Comparison of ENCODE assay signal across 8 mouse cellular contexts in the genomic region with DNA sequence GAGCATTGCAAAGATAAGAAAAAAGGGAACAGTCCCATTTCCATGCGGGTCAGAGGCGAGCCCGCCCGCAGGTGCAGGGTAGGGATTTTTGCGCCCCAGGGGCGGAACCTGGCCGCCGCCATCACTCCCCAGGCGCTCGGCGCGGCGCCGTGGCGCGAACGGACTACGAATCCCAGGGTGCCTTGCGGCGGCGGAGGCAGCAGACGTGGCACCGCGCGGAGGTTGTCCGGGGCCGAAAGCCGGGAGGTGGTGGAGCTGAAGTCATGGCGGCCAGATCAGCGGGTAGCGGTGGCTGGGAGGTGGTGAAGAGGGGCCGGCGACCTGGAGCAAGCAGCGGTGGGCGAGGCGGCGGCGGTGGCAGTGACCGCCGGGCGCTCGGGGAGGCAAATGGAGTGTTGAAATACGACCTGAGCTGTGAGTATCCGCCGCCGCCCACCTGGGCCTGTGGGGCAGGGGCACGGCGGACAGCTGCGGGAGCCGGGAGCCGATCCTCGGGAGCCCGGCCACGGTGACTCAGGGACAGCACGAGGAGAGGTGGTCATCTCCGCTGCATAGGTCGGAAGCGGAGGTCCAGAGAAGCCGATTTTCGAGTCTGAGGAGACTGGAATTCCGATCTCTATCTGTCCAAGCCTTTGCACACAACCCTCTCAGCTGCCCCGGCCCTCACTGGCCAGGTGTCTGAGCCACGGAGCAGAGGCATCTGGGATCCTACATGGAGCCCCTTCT. TPM values are rescaled to one million over a fixed set of nuclear protein-coding genes. Genes with fewer than 3 reads are reported as not detected.
DNase-seq lines count a peak whose midpoint lies in the region; ATAC-seq and TF ChIP-seq lines count a peak whose summit lies in the region.

No protein-coding gene starts in this region.

- no peaks in the 10 kb centered on the region for H3K9me3 ChIP-seq in E14TG2a.4 (ENCODE audit: low read length)
- no peaks in the 10 kb centered on the region for H3K9me3 ChIP-seq in forebrain, embryonic 11.5 days (ENCODE audit: control insufficient read depth, low read length)
- H3K9me3 ChIP-seq in heart, embryonic 16.5 days (replicated peaks; ENCODE audit: control insufficient read depth, low read length) = no peaks in the 10 kb centered on the region
- H3K9me3 ChIP-seq in liver, embryonic 16.5 days (replicated peaks; ENCODE audit: control insufficient read depth, low read length) = no peaks in the 10 kb centered on the region
- H3K9me3 ChIP-seq in neural tube, embryonic 12.5 days = no peaks in the 10 kb centered on the region
- H3K9me3 ChIP-seq in stomach, postnatal 0 days (ENCODE audit: control insufficient read depth, low read length) = no peaks in the 10 kb centered on the region

- WGBS in forebrain, embryonic 11.5 days = under 1% methylated on average over 62 of the region's 63 CpGs
- under 1% methylated on average over 59 of the region's 63 CpGs for whole genome bisulfite sequencing in heart, embryonic 16.5 days
- under 1% methylated on average over 63 of the region's 63 CpGs for WGBS in liver, embryonic 16.5 days (ENCODE audit: insufficient replicate concordance)
- under 1% methylated on average over 63 of the region's 63 CpGs for WGBS in neural tube, embryonic 12.5 days
- 0% methylated on average over 63 of the region's 63 CpGs for WGBS in stomach, postnatal 0 days

- no peak for TF ChIP-seq EP300 in stomach, postnatal 0 days (optimal IDR thresholded peaks at IDR 0.05)

- ATAC-seq in forebrain, embryonic 11.5 days (replicated peaks; ENCODE audit: low FRiP score) = peak; percentile 93
- peak; percentile 95 for ATAC-seq in heart, embryonic 16.5 days (replicated peaks; ENCODE audit: extremely low read depth, insufficient read depth, low FRiP score)
- ATAC-seq in liver, embryonic 16.5 days (ENCODE audit: low read depth) = peak; percentile 97
- ATAC-seq in neural tube, embryonic 12.5 days (ENCODE audit: low FRiP score, low read depth) = peak; percentile 90
- peak; percentile 92 for ATAC-seq in stomach, postnatal 0 days (ENCODE audit: low FRiP score, low TSS enrichment)

- peak; percentile 76 for DNase-seq in c-Kit-positive CD71-negative TER-119-negative erythroid progenitor cells, embryonic 14.5 days (ENCODE audit: low read depth)
- peak; percentile 93 for DNase-seq in forebrain, embryonic 11.5 days (ENCODE audit: low spot score)
- peak; percentile 92 to 97 for DNase-seq in kidney, postnatal 36 days
- peak; percentile 93 for DNase-seq in stomach, postnatal 0 days (ENCODE audit: low spot score)

- H3K36me3 ChIP-seq in E14TG2a.4 (ENCODE audit: insufficient read depth, low read length) = peaks cover 43% of the 10 kb centered on the region
- H3K36me3 ChIP-seq in forebrain, embryonic 11.5 days (ENCODE audit: control insufficient read depth, insufficient read depth, low read length) = peaks cover 7% of the 10 kb centered on the region; the same call in 1 of the 2 replicates
- H3K36me3 ChIP-seq in heart, embryonic 16.5 days (ENCODE audit: control insufficient read depth, insufficient read depth) = peaks cover 31% of the 10 kb centered on the region
- H3K36me3 ChIP-seq in liver, embryonic 16.5 days (ENCODE audit: control insufficient read depth, insufficient read depth) = peaks cover 29% of the 10 kb centered on the region
- H3K36me3 ChIP-seq in neural tube, embryonic 12.5 days = peaks cover 55% of the 10 kb centered on the region
- H3K36me3 ChIP-seq in stomach, postnatal 0 days (ENCODE audit: control insufficient read depth, insufficient read depth, low read length) = peaks cover 22% of the 10 kb centered on the region

- H3K27ac ChIP-seq in forebrain, embryonic 11.5 days (ENCODE audit: low read depth, low read length) = 0 out of 2 replicates have a peak overlapping the region, but pooled peaks have one; percentile 31
- peak overlapping the region; percentile 71 for H3K27ac ChIP-seq in heart, embryonic 16.5 days (ENCODE audit: low read length)
- H3K27ac ChIP-seq in liver, embryonic 16.5 days (ENCODE audit: low read length) = peak overlapping the region; percentile 25
- H3K27ac ChIP-seq in neural tube, embryonic 12.5 days = no peak overlapping the region; the same call in 1 of the 2 replicates
- peak overlapping the region; percentile 65 for H3K27ac ChIP-seq in stomach, postnatal 0 days (replicated peaks)

- H3K4me2 ChIP-seq in forebrain, embryonic 11.5 days (ENCODE audit: low read depth, low read length, severe bottlenecking) = peak overlapping the region; percentile 78
- peak overlapping the region; percentile 92 for H3K4me2 ChIP-seq in heart, embryonic 16.5 days (ENCODE audit: low read depth, low read length)
- peak overlapping the region; percentile 83 for H3K4me2 ChIP-seq in liver, embryonic 16.5 days (ENCODE audit: low read depth, low read length)
- peak overlapping the region; percentile 86 for H3K4me2 ChIP-seq in neural tube, embryonic 12.5 days (replicated peaks)
- peak overlapping the region; percentile 84 for H3K4me2 ChIP-seq in stomach, postnatal 0 days (replicated peaks; ENCODE audit: low read depth)

- H3K4me1 ChIP-seq in E14TG2a.4 (replicated peaks; ENCODE audit: low read depth, low read length) = peaks cover 67% of the 10 kb centered on the region
- H3K4me1 ChIP-seq in forebrain, embryonic 11.5 days (replicated peaks; ENCODE audit: control insufficient read depth, insufficient read depth, low read length) = peaks cover 8% of the 10 kb centered on the region; the same call in 1 of the 2 replicates
- peaks cover 12% of the 10 kb centered on the region for H3K4me1 ChIP-seq in heart, embryonic 16.5 days (ENCODE audit: control insufficient read depth, insufficient read depth, low read length)
- H3K4me1 ChIP-seq in liver, embryonic 16.5 days (ENCODE audit: control insufficient read depth, low read depth, low read length) = peaks cover 12% of the 10 kb centered on the region
- H3K4me1 ChIP-seq in neural tube, embryonic 12.5 days = peaks cover 9% of the 10 kb centered on the region
- H3K4me1 ChIP-seq in stomach, postnatal 0 days (replicated peaks; ENCODE audit: control insufficient read depth, insufficient read depth) = 0 out of 2 replicates have a peak, but pooled peaks cover 2% of the 10 kb centered on the region

- TF ChIP-seq CTCF in E14TG2a.4 (conservative IDR thresholded peaks at IDR 0.05; ENCODE audit: low read length) = no peak
- TF ChIP-seq CTCF in stomach, postnatal 0 days (IDR thresholded peaks at IDR 0.05; ENCODE audit: low read depth) = peak; percentile 25; the same call in 1 of the 2 replicates

- peak overlapping the region; percentile 92 for H3K4me3 ChIP-seq in E14TG2a.4 (replicated peaks; ENCODE audit: low read length)
- peak overlapping the region; percentile 74 for H3K4me3 ChIP-seq in forebrain, embryonic 11.5 days (ENCODE audit: low read depth, low read length)
- peak overlapping the region; percentile 88 for H3K4me3 ChIP-seq in heart, embryonic 16.5 days (ENCODE audit: low read length)
- H3K4me3 ChIP-seq in liver, embryonic 16.5 days (ENCODE audit: low read depth, low read length) = peak overlapping the region; percentile 86
- H3K4me3 ChIP-seq in neural tube, embryonic 12.5 days = peak overlapping the region; percentile 83
- peak overlapping the region; percentile 89 for H3K4me3 ChIP-seq in stomach, postnatal 0 days (ENCODE audit: low read depth, low read length)

- H3K9ac ChIP-seq in forebrain, embryonic 11.5 days (ENCODE audit: low read length) = peak overlapping the region; percentile 73
- peak overlapping the region; percentile 93 for H3K9ac ChIP-seq in heart, embryonic 16.5 days (ENCODE audit: low read length)
- peak overlapping the region; percentile 90 for H3K9ac ChIP-seq in liver, embryonic 16.5 days (ENCODE audit: low read depth, low read length)
- peak overlapping the region; percentile 88 for H3K9ac ChIP-seq in neural tube, embryonic 12.5 days
- H3K9ac ChIP-seq in stomach, postnatal 0 days (ENCODE audit: low read length) = peak overlapping the region; percentile 93

- H3K27me3 ChIP-seq in E14TG2a.4 (ENCODE audit: insufficient read depth, low read length) = peaks cover 4% of the 10 kb centered on the region; the same call in 1 of the 2 replicates
- H3K27me3 ChIP-seq in forebrain, embryonic 11.5 days (ENCODE audit: control insufficient read depth, insufficient read depth, low read length) = no peaks in the 10 kb centered on the region
- no peaks in the 10 kb centered on the region for H3K27me3 ChIP-seq in heart, embryonic 16.5 days (ENCODE audit: control insufficient read depth, insufficient read depth, low read length)
- H3K27me3 ChIP-seq in liver, embryonic 16.5 days (ENCODE audit: control insufficient read depth, insufficient read depth, low read depth, low read length) = no peaks in the 10 kb centered on the region
- no peaks in the 10 kb centered on the region for H3K27me3 ChIP-seq in neural tube, embryonic 12.5 days (replicated peaks)
- no peaks in the 10 kb centered on the region for H3K27me3 ChIP-seq in stomach, postnatal 0 days (ENCODE audit: control insufficient read depth, insufficient read depth, low read length)

RNA-seq across cellular contexts. Expression of a gene that starts 1.8 kb away (rescaled TPM):
- 49.8 and 52.2 TPM in 2 replicates for polyA plus RNA-seq in forebrain, embryonic 11.5 days (2014; fragmentation: Nextera tagmentation; extraction: Ambion mirVana)
- 58.8 and 61.7 TPM in 2 replicates for polyA plus RNA-seq in heart, embryonic 16.5 days (2015; fragmentation: Nextera tagmentation; extraction: Ambion mirVana)
- 40.1 and 41.7 TPM in 2 replicates for polyA plus RNA-seq in liver, embryonic 16.5 days (2015; fragmentation: Nextera tagmentation; extraction: Ambion mirVana)
- 60.2 and 61.4 TPM in 2 replicates for polyA plus RNA-seq in neural tube, embryonic 12.5 days (2016; fragmentation: Nextera tagmentation; extraction: Ambion mirVana)
- 57.3 and 58.7 TPM in 2 replicates for polyA plus RNA-seq in stomach, postnatal 0 days (2015; fragmentation: Nextera tagmentation; extraction: Ambion mirVana)

RNA-seq across cellular contexts. Expression of a gene that starts 18.9 kb away (rescaled TPM):
- polyA plus RNA-seq in forebrain, embryonic 11.5 days (2014; fragmentation: Nextera tagmentation; extraction: Ambion mirVana) = 34.5 and 37.3 TPM in 2 replicates
- polyA plus RNA-seq in heart, embryonic 16.5 days (2015; fragmentation: Nextera tagmentation; extraction: Ambion mirVana) = 10.8 and 11.8 TPM in 2 replicates
- 5.7 and 6.1 TPM in 2 replicates for polyA plus RNA-seq in liver, embryonic 16.5 days (2015; fragmentation: Nextera tagmentation; extraction: Ambion mirVana)
- 27.5 and 29.0 TPM in 2 replicates for polyA plus RNA-seq in neural tube, embryonic 12.5 days (2016; fragmentation: Nextera tagmentation; extraction: Ambion mirVana)
- 6.9 and 9.1 TPM in 2 replicates for polyA plus RNA-seq in stomach, postnatal 0 days (2015; fragmentation: Nextera tagmentation; extraction: Ambion mirVana)

RNA-seq across cellular contexts. Expression of a gene that starts 38.0 kb away (rescaled TPM):
- polyA plus RNA-seq in forebrain, embryonic 11.5 days (2014; fragmentation: Nextera tagmentation; extraction: Ambion mirVana) = 339 and 356 TPM in 2 replicates
- 349 and 355 TPM in 2 replicates for polyA plus RNA-seq in heart, embryonic 16.5 days (2015; fragmentation: Nextera tagmentation; extraction: Ambion mirVana)
- 311 and 346 TPM in 2 replicates for polyA plus RNA-seq in liver, embryonic 16.5 days (2015; fragmentation: Nextera tagmentation; extraction: Ambion mirVana)
- 294 and 304 TPM in 2 replicates for polyA plus RNA-seq in neural tube, embryonic 12.5 days (2016; fragmentation: Nextera tagmentation; extraction: Ambion mirVana)
- 368 and 397 TPM in 2 replicates for polyA plus RNA-seq in stomach, postnatal 0 days (2015; fragmentation: Nextera tagmentation; extraction: Ambion mirVana)

RNA-seq across cellular contexts. Expression of a gene that starts 43.6 kb away (rescaled TPM):
- polyA plus RNA-seq in forebrain, embryonic 11.5 days (2014; fragmentation: Nextera tagmentation; extraction: Ambion mirVana) = 44.6 and 44.7 TPM in 2 replicates
- 145 and 157 TPM in 2 replicates for polyA plus RNA-seq in heart, embryonic 16.5 days (2015; fragmentation: Nextera tagmentation; extraction: Ambion mirVana)
- 37.2 and 39.1 TPM in 2 replicates for polyA plus RNA-seq in liver, embryonic 16.5 days (2015; fragmentation: Nextera tagmentation; extraction: Ambion mirVana)
- 63.7 and 75.3 TPM in 2 replicates for polyA plus RNA-seq in neural tube, embryonic 12.5 days (2016; fragmentation: Nextera tagmentation; extraction: Ambion mirVana)
- 85.6 and 97.0 TPM in 2 replicates for polyA plus RNA-seq in stomach, postnatal 0 days (2015; fragmentation: Nextera tagmentation; extraction: Ambion mirVana)

RNA-seq across cellular contexts. Expression of a gene that starts 51.7 kb away (rescaled TPM):
- polyA plus RNA-seq in forebrain, embryonic 11.5 days (2014; fragmentation: Nextera tagmentation; extraction: Ambion mirVana) = 6.9 and 7.1 TPM in 2 replicates
- polyA plus RNA-seq in heart, embryonic 16.5 days (2015; fragmentation: Nextera tagmentation; extraction: Ambion mirVana) = 12.9 and 15.0 TPM in 2 replicates
- polyA plus RNA-seq in liver, embryonic 16.5 days (2015; fragmentation: Nextera tagmentation; extraction: Ambion mirVana) = 31.7 and 36.0 TPM in 2 replicates
- polyA plus RNA-seq in neural tube, embryonic 12.5 days (2016; fragmentation: Nextera tagmentation; extraction: Ambion mirVana) = 6.7 and 8.6 TPM in 2 replicates
- 28.4 and 33.6 TPM in 2 replicates for polyA plus RNA-seq in stomach, postnatal 0 days (2015; fragmentation: Nextera tagmentation; extraction: Ambion mirVana)
